Mouse (Mus musculus) neural tube, embryonic 13.5 days (tissue): ENCODE results near the gene Robo1. TPM values are rescaled to one million over a fixed set of nuclear protein-coding genes. Genes with fewer than 3 reads are reported as not detected.
A peak's percentile ranks its signal among the peaks of the same experiment; 100 is the strongest.

Experiments used
- ATAC-seq: fragments of 200-750 bp; cut with Nextera tagmentation; 2 replicates; pipeline ENCODE4 v1.8.0; 2017; ENCODE audit warnings: low read depth, mild to moderate bottlenecking, moderate TSS enrichment, moderate library complexity
- H3K27ac ChIP-seq: fragments of 300-500 bp; sonication (generic); replicated peaks from 2 replicates; pipeline ENCODE4 v1.5.1; 2015; ENCODE audit warnings: moderate library complexity, mild to moderate bottlenecking, inconsistent platforms
- H3K27me3 ChIP-seq: fragments of 300-500 bp; sonication (generic); 2 replicates; pipeline ENCODE4 v1.6.1; 2015; ENCODE audit warnings: mild to moderate bottlenecking, inconsistent platforms
- H3K36me3 ChIP-seq: fragments of 300-500 bp; sonication (generic); 2 replicates; pipeline ENCODE4 v1.6.1; 2015; ENCODE audit warnings: mild to moderate bottlenecking, inconsistent platforms
- H3K4me1 ChIP-seq: fragments of 300-500 bp; sonication (generic); replicated peaks from 2 replicates; pipeline ENCODE4 v1.6.1; 2015; ENCODE audit warnings: inconsistent platforms
- H3K4me2 ChIP-seq: fragments of 300-500 bp; sonication (generic); 2 replicates; pipeline ENCODE4 v1.6.1; 2015; ENCODE audit warnings: inconsistent platforms, mild to moderate bottlenecking, moderate library complexity
- H3K4me3 ChIP-seq: fragments of 300-500 bp; sonication (generic); 2 replicates; pipeline ENCODE4 v1.5.1; 2015; ENCODE audit warnings: mild to moderate bottlenecking, inconsistent platforms
- H3K9ac ChIP-seq: fragments of 300-500 bp; sonication (generic); 2 replicates; pipeline ENCODE4 v1.6.1; 2015; ENCODE audit warnings: moderate library complexity, mild to moderate bottlenecking, inconsistent platforms
- H3K9me3 ChIP-seq: fragments of 300-500 bp; sonication (generic); 2 replicates; pipeline ENCODE4 v1.6.1; 2016; ENCODE audit warnings: inconsistent platforms
- WGBS: fragments of 180-500 bp; shearing (Covaris S2); methylation state at CpG from one replicate; pipeline ENCODE4 v1.1.7; 2015; 5-methylcytosine and 5-hydroxymethylcytosine counted together
- polyA plus RNA-seq: library from polyadenylated mRNA; unstranded; fragments of >200 nt; fragmentation: Nextera tagmentation; extraction: Ambion mirVana; gene quantifications from 2 replicates; pipeline ENCODE4 v1.2.1, GENCODE M21; 2015

Robo1 gene
- polyA plus RNA-seq, 1 experiment from 2014 or later: 44.1 TPM

DNA sequence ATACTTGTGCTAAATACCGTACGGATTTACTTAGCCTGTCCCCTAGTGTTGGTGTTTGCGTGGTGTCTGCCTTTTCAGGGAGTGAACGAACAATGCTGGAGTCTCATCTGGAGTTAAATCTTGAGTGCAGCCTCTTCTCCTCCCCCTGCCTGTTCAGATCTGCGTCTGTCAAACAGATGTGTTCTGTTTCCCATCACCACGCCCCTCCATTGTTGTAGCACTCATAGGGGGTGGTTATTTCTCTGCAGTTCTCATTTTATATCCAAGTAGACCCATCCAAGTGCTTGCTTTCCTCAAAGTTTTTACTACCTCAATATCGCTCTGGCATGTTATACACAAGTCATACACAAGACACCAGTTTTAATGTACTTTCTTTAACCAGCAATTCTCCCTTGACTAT is 708.7 kb downstream of the Robo1 start:
- Histone ChIP-seq H3K4me3 (no peak overlapping the region), H3K9me3 (no peaks in the 10 kb centered on the region), H3K4me2 (no peak overlapping the region), H3K27me3 (no peaks in the 10 kb centered on the region), H3K27ac (no peak overlapping the region), H3K9ac (no peak overlapping the region), H3K4me1 (0 out of 2 replicates have a peak, but pooled peaks cover 5% of the 10 kb centered on the region), H3K36me3 (peaks cover 9% of the 10 kb centered on the region)
- ATAC-seq: no peak
- 75% methylated on average over 7 of the region's 7 CpGs for WGBS

DNA sequence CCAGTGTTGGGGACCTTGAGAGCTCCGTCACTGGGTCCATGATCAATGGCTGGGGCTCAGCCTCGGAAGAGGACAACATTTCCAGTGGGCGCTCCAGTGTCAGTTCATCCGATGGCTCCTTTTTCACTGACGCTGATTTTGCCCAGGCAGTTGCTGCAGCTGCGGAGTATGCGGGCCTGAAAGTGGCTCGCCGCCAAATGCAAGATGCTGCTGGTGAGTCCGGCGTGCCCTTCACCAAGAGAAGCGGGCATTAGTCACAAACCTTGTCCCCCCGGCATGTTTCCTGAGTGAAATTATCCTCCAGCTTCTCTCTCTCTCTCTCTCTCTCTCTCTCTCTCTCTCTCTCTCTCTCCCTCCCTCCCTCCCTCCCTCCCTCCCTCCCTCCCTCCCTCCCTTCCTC is 716.2 kb downstream of the Robo1 start:
- Histone ChIP-seq H3K27me3 (no peaks in the 10 kb centered on the region), H3K4me3 (no peak overlapping the region), H3K4me2 (no peak overlapping the region), H3K27ac (no peak overlapping the region), H3K9ac (no peak overlapping the region), H3K4me1 (peaks cover 28% of the 10 kb centered on the region), H3K9me3 (no peaks in the 10 kb centered on the region), H3K36me3 (peaks cover 18% of the 10 kb centered on the region; the same call in 1 of the 2 replicates)
- no peak for ATAC-seq
- WGBS: 91% methylated on average over 13 of the region's 13 CpGs

DNA sequence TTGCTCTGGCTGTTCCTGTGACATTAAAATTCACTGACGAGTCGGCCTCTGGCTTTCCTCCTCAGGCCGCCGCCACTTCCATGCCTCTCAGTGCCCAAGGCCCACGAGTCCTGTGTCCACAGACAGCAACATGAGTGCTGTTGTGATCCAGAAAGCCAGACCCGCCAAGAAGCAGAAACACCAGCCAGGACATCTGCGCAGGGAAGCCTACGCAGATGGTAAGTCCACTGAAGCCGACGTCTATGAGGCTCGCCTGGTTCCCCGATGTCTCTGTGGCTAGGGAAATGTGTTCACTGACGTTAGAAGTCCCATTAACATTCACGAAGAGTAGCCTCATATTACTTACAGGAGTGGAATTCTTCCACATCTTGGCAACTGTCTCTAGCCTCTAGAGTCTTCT is 719.6 kb downstream of the Robo1 start:
- no peak overlapping the region for H3K4me2 ChIP-seq
- no peaks in the 10 kb centered on the region for H3K27me3 ChIP-seq
- WGBS: 72% methylated on average over 14 of the region's 14 CpGs
- H3K4me1 ChIP-seq: peaks cover 32% of the 10 kb centered on the region
- H3K27ac ChIP-seq: peak overlapping the region; percentile 70
- no peaks in the 10 kb centered on the region for H3K9me3 ChIP-seq
- ATAC-seq: no peak
- H3K4me3 ChIP-seq: no peak overlapping the region
- H3K9ac ChIP-seq: no peak overlapping the region
- peaks cover 13% of the 10 kb centered on the region; the same call in 1 of the 2 replicates for H3K36me3 ChIP-seq

DNA sequence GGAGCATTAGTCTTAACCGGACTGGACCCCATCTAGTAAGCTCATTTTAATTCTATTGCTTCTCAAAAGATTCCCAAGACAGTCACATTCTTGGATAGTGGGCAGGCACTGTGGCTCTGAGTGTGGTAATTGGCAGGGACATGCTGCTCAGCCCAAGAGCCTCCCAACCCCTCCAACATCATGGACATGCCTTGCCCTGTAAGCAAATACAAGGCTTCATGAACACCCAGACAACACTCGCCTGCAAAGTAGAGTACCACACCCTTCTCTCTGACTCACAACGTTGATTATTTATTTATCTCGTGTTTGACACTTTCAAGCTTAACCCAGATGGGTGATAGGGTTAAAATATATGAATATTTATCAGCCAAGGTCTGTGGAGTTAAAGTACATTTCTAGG is 722.9 kb downstream of the Robo1 start:
- H3K4me3 ChIP-seq: no peak overlapping the region
- H3K4me1 ChIP-seq: peaks cover 32% of the 10 kb centered on the region
- H3K4me2 ChIP-seq: no peak overlapping the region
- ATAC-seq: no peak
- WGBS: 78% methylated on average over 4 of the region's 4 CpGs
- no peaks in the 10 kb centered on the region for H3K27me3 ChIP-seq
- no peak overlapping the region for H3K9ac ChIP-seq
- peaks cover 6% of the 10 kb centered on the region for H3K36me3 ChIP-seq
- no peak overlapping the region for H3K27ac ChIP-seq
- no peaks in the 10 kb centered on the region for H3K9me3 ChIP-seq

DNA sequence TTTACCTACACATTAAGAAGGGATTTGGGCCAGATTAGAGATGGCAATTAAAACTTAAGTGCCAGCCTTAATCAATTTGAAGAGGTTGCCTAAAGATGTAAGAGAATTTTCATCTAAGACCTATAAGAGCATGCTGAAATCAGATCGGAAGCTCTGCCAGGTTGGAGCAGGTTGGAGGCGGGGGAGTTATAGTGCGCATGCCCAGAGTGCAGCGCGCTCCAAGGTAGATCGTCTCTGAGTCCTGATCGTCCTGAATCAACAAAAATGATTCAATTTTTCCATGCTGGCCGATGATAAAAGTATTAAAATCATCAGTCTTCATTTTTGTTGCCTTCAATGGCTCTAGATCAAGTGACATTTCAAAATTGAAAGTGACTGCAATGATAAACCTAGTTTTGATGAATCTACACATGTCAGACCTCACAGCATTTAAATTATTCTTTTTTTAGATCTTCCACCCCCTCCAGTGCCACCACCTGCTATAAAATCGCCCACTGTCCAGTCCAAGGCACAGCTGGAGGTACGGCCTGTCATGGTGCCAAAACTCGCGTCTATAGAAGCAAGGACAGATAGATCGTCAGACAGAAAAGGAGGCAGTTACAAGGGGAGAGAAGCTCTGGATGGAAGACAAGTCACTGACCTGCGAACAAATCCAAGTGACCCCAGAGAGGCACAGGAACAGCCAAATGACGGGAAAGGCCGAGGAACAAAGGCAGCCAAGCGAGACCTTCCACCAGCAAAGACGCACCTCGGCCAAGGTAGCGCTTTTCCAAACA is 727.3 kb downstream of the Robo1 start:
- no peak overlapping the region for H3K4me3 ChIP-seq
- no peak for ATAC-seq
- H3K27ac ChIP-seq: no peak overlapping the region
- no peak overlapping the region for H3K9ac ChIP-seq
- H3K36me3 ChIP-seq: peaks cover 27% of the 10 kb centered on the region
- no peaks in the 10 kb centered on the region for H3K27me3 ChIP-seq
- WGBS: 73% methylated on average over 20 of the region's 20 CpGs
- 0 out of 2 replicates have a peak, but pooled peaks cover 5% of the 10 kb centered on the region for H3K4me1 ChIP-seq
- H3K9me3 ChIP-seq: no peaks in the 10 kb centered on the region
- H3K4me2 ChIP-seq: no peak overlapping the region

DNA sequence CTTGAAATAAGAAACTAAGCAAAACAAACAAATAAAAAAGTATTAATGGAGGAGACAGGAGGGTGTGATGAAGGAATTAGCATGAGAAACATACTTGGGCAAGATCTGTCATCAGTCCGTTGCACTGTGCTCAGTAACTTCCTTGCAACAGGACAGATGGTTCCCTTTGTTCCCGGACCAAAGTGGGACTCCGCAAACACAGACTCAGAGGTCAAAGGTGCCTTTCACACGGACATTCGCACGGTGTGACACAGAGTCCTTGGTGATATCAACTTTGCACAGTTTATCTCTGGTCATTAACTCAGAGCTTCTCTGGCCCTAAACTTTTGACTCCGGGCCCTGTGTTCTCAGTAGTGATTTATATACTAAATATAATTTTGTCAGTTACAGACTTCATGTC is 730.4 kb downstream of the Robo1 start:
- ATAC-seq: no peak

DNA sequence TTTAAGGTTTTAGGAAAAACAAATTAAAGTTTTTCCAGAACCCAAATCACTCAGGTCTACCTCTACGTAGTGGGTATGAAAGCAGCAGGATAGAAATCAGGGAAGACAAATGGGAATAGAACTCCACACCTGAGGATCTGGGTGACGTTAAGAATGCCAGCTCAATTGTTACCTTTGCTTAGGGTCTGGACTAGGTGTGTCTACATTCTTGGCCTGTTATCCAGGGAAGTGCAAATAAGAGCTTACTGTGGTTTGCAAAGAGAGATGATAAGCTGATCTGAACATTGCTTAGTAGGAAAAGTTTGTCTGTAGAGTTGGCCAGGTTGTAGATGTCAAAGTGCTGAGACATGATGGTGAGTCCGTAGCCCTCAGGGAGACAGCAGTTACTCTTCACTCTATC is 754.4 kb downstream of the Robo1 start:
- Histone ChIP-seq H3K4me2 (no peak overlapping the region), H3K27me3 (no peaks in the 10 kb centered on the region), H3K9me3 (no peaks in the 10 kb centered on the region), H3K4me1 (no peaks in the 10 kb centered on the region), H3K4me3 (no peak overlapping the region), H3K36me3 (no peaks in the 10 kb centered on the region), H3K9ac (no peak overlapping the region), H3K27ac (no peak overlapping the region)
- 96% methylated on average over 3 of the region's 3 CpGs for WGBS
- ATAC-seq: no peak

More for the DNA sequence above, 730.4 kb downstream of the Robo1 start:
- WGBS: 26% methylated on average over 7 of the region's 7 CpGs
- Histone ChIP-seq H3K9me3 (peaks cover 6% of the 10 kb centered on the region; the same call in 1 of the 2 replicates), H3K27ac (no peak overlapping the region), H3K9ac (no peak overlapping the region), H3K4me1 (no peaks in the 10 kb centered on the region), H3K27me3 (no peaks in the 10 kb centered on the region), H3K4me3 (no peak overlapping the region), H3K4me2 (no peak overlapping the region), H3K36me3 (peaks cover 52% of the 10 kb centered on the region)

DNA sequence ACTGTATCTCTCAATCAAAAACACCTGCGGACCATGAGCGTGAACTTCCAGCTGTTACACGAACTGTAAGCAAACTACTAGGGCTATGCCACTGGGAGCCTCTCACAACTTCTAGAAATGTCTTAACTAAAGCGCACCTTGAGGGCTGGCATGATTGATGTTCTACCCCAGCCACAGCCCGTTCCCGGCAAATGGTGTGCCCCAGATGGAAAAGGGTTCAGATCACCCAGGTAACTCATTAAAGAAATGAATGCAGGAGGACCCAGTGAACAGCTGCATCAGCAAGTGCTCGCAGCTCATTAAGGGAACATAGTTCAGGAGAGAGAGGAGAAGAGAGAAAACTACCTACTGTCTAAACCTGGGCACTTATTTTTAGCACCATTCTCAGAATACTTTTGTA is 759.7 kb downstream of the Robo1 start:
- no peak overlapping the region for H3K4me2 ChIP-seq

DNA sequence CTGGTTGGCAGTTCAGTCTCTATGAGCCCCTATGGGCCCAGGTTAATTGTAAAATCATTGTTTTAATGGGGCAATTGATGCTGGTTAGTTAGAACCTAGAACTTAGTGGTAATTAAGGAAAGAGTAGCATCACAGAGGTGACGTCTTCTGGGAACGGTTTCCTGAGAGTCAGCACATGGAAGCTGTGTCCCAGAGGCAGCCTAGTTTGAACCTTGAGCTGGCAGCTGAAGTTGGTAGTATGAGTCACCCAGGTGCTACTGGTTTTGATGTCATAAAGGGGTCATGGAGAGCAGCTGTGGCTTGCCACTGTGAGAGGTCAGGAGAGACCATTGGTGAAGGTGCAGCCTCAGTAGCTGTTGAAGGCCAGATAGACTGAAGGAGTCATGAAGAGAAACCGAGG is 763.9 kb downstream of the Robo1 start:
- H3K9ac ChIP-seq: no peak overlapping the region
- no peaks in the 10 kb centered on the region for H3K9me3 ChIP-seq
- ATAC-seq: no peak
- WGBS: 94% methylated on average over 3 of the region's 3 CpGs
- no peaks in the 10 kb centered on the region for H3K27me3 ChIP-seq
- H3K4me2 ChIP-seq: no peak overlapping the region
- H3K36me3 ChIP-seq: no peaks in the 10 kb centered on the region
- no peak overlapping the region for H3K4me3 ChIP-seq
- H3K27ac ChIP-seq: no peak overlapping the region
- H3K4me1 ChIP-seq: no peaks in the 10 kb centered on the region

More for the DNA sequence above, 759.7 kb downstream of the Robo1 start:
- H3K27me3 ChIP-seq: no peaks in the 10 kb centered on the region
- no peaks in the 10 kb centered on the region for H3K36me3 ChIP-seq
- H3K9me3 ChIP-seq: no peaks in the 10 kb centered on the region
- WGBS: 88% methylated on average over 7 of the region's 7 CpGs
- H3K4me3 ChIP-seq: no peak overlapping the region
- H3K27ac ChIP-seq: no peak overlapping the region
- no peak for ATAC-seq
- H3K4me1 ChIP-seq: no peaks in the 10 kb centered on the region
- no peak overlapping the region for H3K9ac ChIP-seq

DNA sequence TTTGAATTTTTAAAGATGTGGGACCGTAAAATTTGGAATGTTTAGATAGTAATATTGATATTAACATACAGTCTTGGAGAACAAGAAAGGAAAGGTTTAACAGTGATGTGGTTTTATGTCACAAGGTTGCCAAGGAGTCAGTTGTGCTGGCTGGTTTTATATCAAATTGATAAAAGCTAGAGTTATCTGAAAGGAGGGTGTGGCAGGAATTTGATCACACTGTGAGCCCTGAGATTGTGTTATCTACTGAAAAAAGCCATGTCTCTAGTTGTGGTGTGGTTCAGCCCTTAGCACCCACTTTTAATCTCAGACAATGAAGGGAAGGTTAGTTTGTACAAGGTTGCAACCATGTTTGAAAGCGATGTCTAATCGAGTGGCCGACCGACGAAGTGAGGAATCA is 764.8 kb downstream of the Robo1 start:
- Histone ChIP-seq H3K27ac (no peak overlapping the region), H3K27me3 (no peaks in the 10 kb centered on the region), H3K9ac (no peak overlapping the region), H3K4me3 (no peak overlapping the region), H3K36me3 (no peaks in the 10 kb centered on the region), H3K9me3 (no peaks in the 10 kb centered on the region), H3K4me2 (no peak overlapping the region), H3K4me1 (no peaks in the 10 kb centered on the region)
- no peak for ATAC-seq
- 97% methylated on average over 6 of the region's 6 CpGs for WGBS

DNA sequence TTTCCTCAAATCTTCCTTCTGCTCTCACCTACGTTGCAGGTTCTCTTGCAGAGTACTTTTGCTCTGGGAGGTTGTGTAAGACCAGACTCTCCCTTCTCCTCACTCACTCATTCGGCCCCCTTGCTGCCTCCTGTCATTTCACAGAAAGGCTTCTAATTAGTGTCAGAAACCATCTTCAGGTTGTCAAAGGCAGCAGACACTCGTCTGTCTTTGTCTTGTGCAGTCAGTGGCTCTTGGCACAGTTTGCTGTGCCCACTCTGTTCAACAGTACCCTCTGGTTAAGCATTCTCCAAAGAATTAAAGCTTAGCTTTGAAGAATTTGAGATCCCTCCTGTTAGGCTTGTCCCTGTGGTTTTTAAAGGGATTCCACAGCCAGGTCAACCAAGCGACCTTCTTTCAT is 774.3 kb downstream of the Robo1 start:
- no peak overlapping the region for H3K27ac ChIP-seq
- no peak overlapping the region for H3K4me2 ChIP-seq
- no peak overlapping the region for H3K9ac ChIP-seq
- no peaks in the 10 kb centered on the region for H3K9me3 ChIP-seq
- no peaks in the 10 kb centered on the region for H3K4me1 ChIP-seq
- no peak for ATAC-seq
- H3K27me3 ChIP-seq: no peaks in the 10 kb centered on the region
- no peaks in the 10 kb centered on the region for H3K36me3 ChIP-seq
- WGBS: 86% methylated on average over 4 of the region's 4 CpGs
- H3K4me3 ChIP-seq: no peak overlapping the region

DNA sequence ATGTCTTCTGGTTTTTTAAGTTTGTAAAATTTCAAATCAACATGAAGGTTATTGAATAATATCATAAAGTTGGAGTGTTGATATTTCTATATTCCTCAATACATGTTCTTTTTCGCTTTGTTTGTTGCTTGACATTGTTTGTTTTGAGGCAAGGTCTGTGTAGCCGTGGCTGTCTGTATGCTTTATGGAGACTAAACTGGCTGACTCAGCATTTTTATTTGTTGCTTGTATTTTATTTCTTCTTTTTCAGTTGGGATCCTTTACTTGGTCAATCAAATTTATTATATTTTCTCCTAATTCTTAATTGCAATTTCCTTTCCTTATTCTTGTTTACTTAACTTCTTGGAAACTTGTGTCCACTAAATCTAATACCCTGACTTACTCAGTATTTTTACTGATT is 775.0 kb downstream of the Robo1 start:
- Histone ChIP-seq H3K27ac (no peak overlapping the region), H3K27me3 (no peaks in the 10 kb centered on the region), H3K9me3 (no peaks in the 10 kb centered on the region), H3K4me1 (no peaks in the 10 kb centered on the region), H3K36me3 (no peaks in the 10 kb centered on the region), H3K4me3 (no peak overlapping the region), H3K4me2 (no peak overlapping the region), H3K9ac (no peak overlapping the region)
- 83% methylated on average over 2 of the region's 2 CpGs for WGBS
- no peak for ATAC-seq
